Mouse (Mus musculus) C2C12 (cell line): ENCODE results near the gene Mettl26.

Experiments used
- CTCF ChIP-seq: IDR thresholded peaks from one replicate; pipeline ENCODE4 v1.5.1; 2011; ENCODE audit not compliant: control insufficient read depth, insufficient read depth, insufficient read length
- MAX ChIP-seq: IDR thresholded peaks from one replicate; pipeline ENCODE4 v1.6.1; 2011; ENCODE audit warnings: mild to moderate bottlenecking, control low read depth
- MYOG ChIP-seq: IDR thresholded peaks from one replicate; pipeline ENCODE4 v1.6.1; 2011; ENCODE audit not compliant: control insufficient read depth, insufficient read length; ENCODE audit errors: extremely low read depth
- USF1 ChIP-seq: IDR thresholded peaks from one replicate; pipeline ENCODE4 v1.6.1; 2011; ENCODE audit warnings: low read depth, mild to moderate bottlenecking, control low read depth, moderate library complexity

GRCm38 (mm10) chr17:25830806-25831431, 44.0 kb upstream of the Mettl26 start:
- TF ChIP-seq CTCF (no peak), USF1 (no peak), MAX (no peak), MYOG (no peak)
